Mouse (Mus musculus) intestine, embryonic 16.5 days (tissue): ENCODE measurements around the gene Ikzf4. TPM values are rescaled to one million over a fixed set of nuclear protein-coding genes. Genes with fewer than 3 reads are reported as not detected.
"Not testable (repeated sequence)": the region's sequence is repeated elsewhere in the genome, so short reads cannot be mapped to it uniquely, and the experiment has no call there.

ENCODE experiments used
- ATAC-seq: fragments of 200-750 bp; cut with Nextera tagmentation; 2 replicates; pipeline ENCODE4 v1.8.0; 2017; ENCODE audit warnings: moderate TSS enrichment, moderate library complexity
- H3K27ac ChIP-seq: fragments of 300-500 bp; sonication (generic); 2 replicates; pipeline ENCODE4 v1.5.1; 2014; ENCODE audit warnings: mild to moderate bottlenecking, low read length
- H3K27me3 ChIP-seq: fragments of 300-500 bp; sonication (generic); replicated peaks from 2 replicates; pipeline ENCODE4 v1.6.1; 2014; ENCODE audit warnings: low read length, control low read depth, mixed read lengths; ENCODE audit not compliant: control insufficient read depth, insufficient read depth
- H3K36me3 ChIP-seq: fragments of 300-500 bp; sonication (generic); 2 replicates; pipeline ENCODE4 v1.6.1; 2014; ENCODE audit warnings: low read length, control low read depth; ENCODE audit not compliant: control insufficient read depth, insufficient read depth
- H3K4me1 ChIP-seq: fragments of 300-500 bp; sonication (generic); 2 replicates; pipeline ENCODE4 v1.6.1; 2014; ENCODE audit warnings: low read length, control low read depth, mixed read lengths; ENCODE audit not compliant: control insufficient read depth, insufficient read depth
- H3K4me2 ChIP-seq: fragments of 300-500 bp; sonication (generic); 2 replicates; pipeline ENCODE4 v1.6.1; 2014; ENCODE audit warnings: low read depth, low read length, control low read depth
- H3K4me3 ChIP-seq: fragments of 300-500 bp; sonication (generic); 2 replicates; pipeline ENCODE4 v1.5.1; 2014; ENCODE audit warnings: mild to moderate bottlenecking, low read length
- H3K9ac ChIP-seq: fragments of 300-500 bp; sonication (generic); 2 replicates; pipeline ENCODE4 v1.6.1; 2014; ENCODE audit warnings: low read depth, low read length
- H3K9me3 ChIP-seq: fragments of 300-500 bp; sonication (generic); 2 replicates; pipeline ENCODE4 v1.6.1; 2016; ENCODE audit warnings: low read length, control low read depth; ENCODE audit not compliant: control insufficient read depth
- WGBS: fragments of 180-500 bp; shearing (Covaris S2); extraction: QIAGEN DNeasy Blood & Tissue Kit; methylation state at CpG from one replicate; pipeline ENCODE4 v1.1.7; 2014; 5-methylcytosine and 5-hydroxymethylcytosine counted together
- polyA plus RNA-seq: library from polyadenylated mRNA; unstranded; fragments of >200 nt; fragmentation: Nextera tagmentation; extraction: Ambion mirVana; gene quantifications from 2 replicates; pipeline ENCODE4 v1.2.1, GENCODE M21; 2015

Gene Ikzf4
- polyA plus RNA-seq, 1 experiment from 2014 or later: 1.6 TPM

DNA sequence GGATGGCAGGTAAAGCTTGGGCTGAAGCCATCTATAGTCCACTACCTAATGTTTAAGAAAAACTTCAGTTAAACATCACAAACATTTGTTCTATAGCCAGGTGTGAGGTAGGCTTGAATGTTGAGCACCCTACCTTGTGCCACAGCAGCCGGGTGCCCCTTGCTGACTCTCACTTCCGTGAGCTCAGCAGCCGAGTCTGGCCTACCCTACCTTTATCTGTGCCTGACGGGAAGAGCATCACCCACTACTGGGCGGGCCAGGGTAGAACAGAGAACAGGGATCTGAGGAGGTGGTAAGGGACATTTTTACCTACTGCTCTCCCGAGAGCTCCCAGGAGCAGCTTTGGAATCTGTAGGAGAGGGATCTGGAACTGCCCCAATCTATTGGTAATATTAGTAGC is 3.0 kb downstream of the Ikzf4 start:
- Histone ChIP-seq H3K4me2 (no peak overlapping the region), H3K27ac (no peak overlapping the region), H3K9me3 (no peaks in the 10 kb centered on the region), H3K27me3 (no peaks in the 10 kb centered on the region), H3K4me3 (no peak overlapping the region), H3K9ac (no peak overlapping the region), H3K36me3 (no peaks in the 10 kb centered on the region), H3K4me1 (peaks cover 7% of the 10 kb centered on the region)
- ATAC-seq: no peak
- WGBS: 89% methylated on average over 6 of the region's 6 CpGs

DNA sequence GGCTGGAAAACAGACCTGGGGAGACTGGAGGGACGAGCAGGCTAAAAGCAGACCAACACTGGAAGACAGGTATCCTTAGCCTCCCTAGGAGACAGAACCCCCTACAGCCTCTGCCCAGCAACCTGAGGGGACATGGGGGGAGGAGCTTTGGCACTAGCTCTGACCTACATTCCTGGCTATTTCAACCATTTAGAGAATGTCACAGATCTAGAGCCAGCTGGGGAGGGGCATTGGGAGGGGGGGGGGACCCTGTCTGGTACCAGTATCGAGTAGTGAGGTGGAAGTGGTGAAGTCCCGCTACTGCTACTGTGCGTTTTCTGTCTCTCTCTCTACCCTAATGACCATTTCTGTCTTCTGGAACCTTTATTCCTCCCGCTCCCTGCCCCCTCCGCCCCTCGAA is 3.9 kb downstream of the Ikzf4 start:
- H3K4me2 ChIP-seq: no peak overlapping the region
- H3K4me1 ChIP-seq: peaks cover 7% of the 10 kb centered on the region
- WGBS: 79% methylated on average over 7 of the region's 7 CpGs
- ATAC-seq: no peak
- H3K9me3 ChIP-seq: no peaks in the 10 kb centered on the region
- no peak overlapping the region for H3K27ac ChIP-seq
- no peaks in the 10 kb centered on the region for H3K27me3 ChIP-seq
- no peak overlapping the region for H3K9ac ChIP-seq
- no peak overlapping the region for H3K4me3 ChIP-seq
- no peaks in the 10 kb centered on the region for H3K36me3 ChIP-seq

DNA sequence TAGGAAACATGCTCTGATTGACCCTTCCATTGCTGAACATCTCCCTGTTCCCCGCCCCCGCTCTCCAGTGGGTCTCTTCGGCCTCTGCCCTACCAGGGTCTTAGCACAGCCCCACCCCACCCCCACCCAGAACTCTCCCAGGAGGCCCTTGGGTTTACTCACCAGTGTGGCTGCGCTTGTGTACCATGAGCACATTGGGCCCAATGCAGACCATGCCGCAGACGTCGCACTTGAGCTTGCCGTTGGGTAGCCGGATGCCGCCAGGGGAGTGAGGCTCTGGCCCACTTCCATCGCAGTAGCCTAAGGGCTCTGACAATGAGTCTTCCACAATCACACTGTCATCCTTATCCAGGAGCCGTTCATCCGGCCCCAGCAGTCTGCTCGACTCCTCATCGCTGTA is 4.9 kb downstream of the Ikzf4 start:
- WGBS: 93% methylated on average over 15 of the region's 15 CpGs

DNA sequence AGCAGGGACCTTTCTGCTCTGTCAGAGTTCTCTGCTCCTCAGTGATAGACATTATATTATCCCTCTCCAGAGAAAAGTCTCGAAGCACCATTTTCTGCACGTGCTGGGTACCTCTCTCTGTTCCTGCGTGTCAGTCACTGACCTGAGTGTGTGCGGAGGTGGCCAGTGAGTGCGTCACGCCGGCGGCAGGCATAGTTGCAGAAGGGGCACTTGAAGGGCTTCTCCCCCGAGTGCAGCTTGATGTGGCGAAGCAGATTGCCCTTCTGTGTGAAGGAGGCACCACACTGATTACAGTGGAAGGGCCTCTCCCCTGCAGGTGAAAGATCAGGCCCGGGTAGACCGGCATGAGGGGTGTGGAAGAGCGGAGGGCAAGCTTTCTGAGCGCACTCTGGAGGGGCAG is 5.8 kb downstream of the Ikzf4 start:
- no peaks in the 10 kb centered on the region for H3K36me3 ChIP-seq
- 88% methylated on average over 14 of the region's 14 CpGs for WGBS
- H3K9me3 ChIP-seq: no peaks in the 10 kb centered on the region
- ATAC-seq: no peak; the same call in 1 of the 2 replicates
- H3K9ac ChIP-seq: no peak overlapping the region
- H3K27me3 ChIP-seq: no peaks in the 10 kb centered on the region
- H3K4me3 ChIP-seq: no peak overlapping the region
- H3K4me1 ChIP-seq: no peaks in the 10 kb centered on the region
- no peak overlapping the region for H3K4me2 ChIP-seq
- no peak overlapping the region for H3K27ac ChIP-seq

More for the DNA sequence above, 4.9 kb downstream of the Ikzf4 start:
- H3K4me2 ChIP-seq: no peak overlapping the region
- H3K4me3 ChIP-seq: no peak overlapping the region
- ATAC-seq: no peak
- no peaks in the 10 kb centered on the region for H3K27me3 ChIP-seq
- no peak overlapping the region for H3K27ac ChIP-seq
- H3K4me1 ChIP-seq: 0 out of 2 replicates have a peak, but pooled peaks cover 2% of the 10 kb centered on the region
- no peaks in the 10 kb centered on the region for H3K9me3 ChIP-seq
- no peaks in the 10 kb centered on the region for H3K36me3 ChIP-seq
- H3K9ac ChIP-seq: no peak overlapping the region

DNA sequence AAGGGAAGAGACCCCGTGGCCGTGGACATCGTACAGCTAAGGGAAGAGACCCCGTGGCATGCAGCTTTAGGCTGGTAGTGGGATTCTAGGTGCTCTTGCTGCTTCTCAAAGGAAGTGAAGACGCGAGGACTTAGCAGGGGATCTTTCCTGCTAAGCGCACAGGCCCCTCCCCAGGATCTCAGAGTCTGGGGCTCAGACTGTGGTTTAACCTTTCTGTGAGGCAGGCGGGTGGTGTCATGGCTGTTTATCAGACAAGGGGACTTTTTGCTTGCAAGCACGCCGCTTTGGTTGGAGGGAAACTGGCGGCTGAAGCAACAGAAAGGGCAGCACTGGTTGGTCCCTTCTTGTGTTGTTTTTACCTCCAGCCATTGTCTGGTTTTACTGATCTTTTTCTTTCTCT is 8.8 kb downstream of the Ikzf4 start:
- H3K36me3 ChIP-seq: no peaks in the 10 kb centered on the region
- WGBS: 26% methylated on average over 11 of the region's 11 CpGs
- no peaks in the 10 kb centered on the region for H3K4me1 ChIP-seq
- no peak for ATAC-seq
- H3K9ac ChIP-seq: no peak overlapping the region
- H3K9me3 ChIP-seq: no peaks in the 10 kb centered on the region
- H3K4me3 ChIP-seq: no peak overlapping the region
- no peak overlapping the region for H3K4me2 ChIP-seq
- no peaks in the 10 kb centered on the region for H3K27me3 ChIP-seq
- H3K27ac ChIP-seq: no peak overlapping the region

DNA sequence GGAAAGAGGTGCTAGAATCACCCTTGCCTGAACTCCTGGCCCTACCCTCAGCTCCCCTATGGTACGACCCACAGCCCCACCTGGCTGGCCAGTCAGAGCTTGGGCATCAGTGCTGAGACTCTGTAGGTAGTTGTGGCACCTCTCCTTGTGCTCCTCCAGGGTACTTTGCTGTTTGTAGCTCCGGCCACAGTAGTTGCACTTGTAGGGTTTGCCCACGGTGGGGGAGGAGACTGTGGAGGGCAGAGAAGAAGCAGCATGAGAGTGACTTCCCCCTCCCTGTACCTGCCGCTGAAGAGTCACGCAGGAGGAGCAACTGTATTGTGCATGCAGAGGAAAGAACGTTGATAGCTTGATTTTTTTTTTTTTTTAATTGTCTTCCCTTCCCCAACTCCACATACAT is 9.2 kb downstream of the Ikzf4 start:
- Histone ChIP-seq H3K4me2 (no peak overlapping the region), H3K36me3 (no peaks in the 10 kb centered on the region), H3K4me1 (peaks cover 4% of the 10 kb centered on the region), H3K27me3 (no peaks in the 10 kb centered on the region), H3K9ac (no peak overlapping the region), H3K4me3 (no peak overlapping the region), H3K27ac (no peak overlapping the region), H3K9me3 (no peaks in the 10 kb centered on the region)
- WGBS: 56% methylated on average over 6 of the region's 6 CpGs
- no peak for ATAC-seq

DNA sequence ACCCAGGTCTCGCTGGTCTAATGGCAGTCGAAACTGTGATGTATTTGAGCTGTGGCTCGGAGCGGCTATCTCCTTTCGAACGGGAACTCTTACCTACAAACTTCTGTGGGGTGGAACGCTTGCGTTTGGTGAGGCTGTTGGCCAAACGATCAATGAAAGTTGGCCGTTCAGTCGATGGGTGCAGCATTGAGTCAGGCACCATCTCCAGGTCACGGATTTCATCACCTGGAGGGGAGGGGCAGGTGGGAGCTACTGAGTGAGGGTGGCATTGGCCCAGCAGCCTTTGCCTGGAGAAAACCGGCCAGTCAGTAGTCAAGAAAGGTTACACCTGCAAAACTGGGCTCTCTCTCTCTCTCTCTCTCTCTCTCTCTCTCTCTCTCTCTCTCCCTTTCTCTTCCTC is 10.1 kb downstream of the Ikzf4 start:
- ATAC-seq: no peak
- H3K4me1 ChIP-seq: peaks cover 5% of the 10 kb centered on the region
- 91% methylated on average over 13 of the region's 13 CpGs for WGBS
- no peak overlapping the region for H3K4me2 ChIP-seq
- no peak overlapping the region for H3K9ac ChIP-seq
- no peaks in the 10 kb centered on the region for H3K9me3 ChIP-seq
- H3K27me3 ChIP-seq: no peaks in the 10 kb centered on the region
- H3K36me3 ChIP-seq: no peaks in the 10 kb centered on the region
- H3K27ac ChIP-seq: no peak overlapping the region
- H3K4me3 ChIP-seq: no peak overlapping the region

DNA sequence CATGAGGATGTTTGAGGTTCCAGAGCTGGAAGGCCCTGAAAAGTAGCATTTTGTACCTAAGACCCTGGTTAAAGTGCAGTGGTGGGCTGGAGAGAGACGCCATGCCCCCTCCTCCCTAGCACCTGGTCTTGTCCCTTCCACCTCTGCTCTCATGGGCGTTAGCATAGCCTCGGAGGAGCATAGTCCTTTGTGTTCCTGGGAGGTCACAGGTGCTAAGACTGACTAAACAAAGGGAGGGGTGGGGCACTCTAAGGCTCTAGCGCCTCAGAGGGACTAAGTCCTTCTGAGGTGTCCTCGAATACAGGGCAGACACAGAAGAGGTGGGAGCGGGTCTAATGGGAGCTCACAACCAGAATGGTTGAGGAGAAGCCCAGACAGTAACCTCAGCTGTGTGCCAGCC is 14.2 kb downstream of the Ikzf4 start:
- peak; percentile 14; the same call in 1 of the 2 replicates for ATAC-seq
- WGBS: 15% methylated on average over 6 of the region's 6 CpGs
- H3K36me3 ChIP-seq: no peaks in the 10 kb centered on the region

DNA sequence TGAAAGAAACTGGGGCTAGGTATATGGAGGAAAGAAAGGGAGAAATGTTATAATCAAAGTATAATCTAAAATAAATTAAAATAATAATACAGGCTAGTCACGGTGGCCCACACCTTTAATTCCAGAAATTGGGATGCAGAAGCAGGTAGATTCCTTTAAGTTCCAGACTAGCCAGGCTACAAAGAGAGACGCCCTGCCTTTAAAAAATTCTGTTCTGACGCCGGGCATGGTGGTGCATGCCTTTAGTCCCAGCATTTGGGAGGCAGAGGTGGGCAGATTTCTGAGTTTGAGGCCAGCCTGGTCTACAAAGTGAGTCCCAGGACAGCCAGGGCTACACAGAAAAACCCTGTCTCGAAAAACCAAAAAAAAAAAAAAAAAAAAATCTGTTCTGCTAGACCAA is 15.5 kb downstream of the Ikzf4 start:
- ATAC-seq, H3K9me3 ChIP-seq: not testable (repeated sequence)
- WGBS: 91% methylated on average over 5 of the region's 5 CpGs

More for the DNA sequence above, 14.2 kb downstream of the Ikzf4 start:
- Histone ChIP-seq H3K9ac (0 out of 2 replicates have a peak overlapping the region, but pooled peaks have one; percentile 4), H3K27me3 (no peaks in the 10 kb centered on the region), H3K4me1 (peaks cover 5% of the 10 kb centered on the region), H3K9me3 (no peaks in the 10 kb centered on the region), H3K4me3 (no peak overlapping the region), H3K4me2 (no peak overlapping the region), H3K27ac (no peak overlapping the region)

DNA sequence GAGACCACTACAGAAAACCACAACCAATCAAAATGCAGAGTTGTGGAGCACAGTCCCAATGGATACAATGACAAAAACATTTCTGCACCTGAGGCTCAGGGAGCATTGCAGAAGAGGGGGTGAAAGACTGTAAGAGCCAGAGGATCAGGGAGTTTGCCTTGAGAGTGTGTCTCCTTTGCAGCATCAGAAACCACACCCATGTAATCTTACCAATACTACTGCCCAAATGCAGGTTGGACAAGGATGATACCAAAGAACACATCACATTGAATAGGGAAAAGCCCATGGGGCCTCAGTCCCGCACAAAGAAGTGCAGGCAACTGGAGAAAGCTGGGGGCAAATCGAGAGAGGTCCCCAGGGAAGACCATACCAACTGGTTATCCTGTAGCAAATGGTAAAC is 16.0 kb downstream of the Ikzf4 start:
- WGBS: 78% methylated on average over 2 of the region's 2 CpGs
- H3K4me3 ChIP-seq: no peak overlapping the region
- no peak for ATAC-seq
- H3K27ac ChIP-seq: no peak overlapping the region
- peaks cover 14% of the 10 kb centered on the region for H3K4me1 ChIP-seq
- no peaks in the 10 kb centered on the region for H3K27me3 ChIP-seq
- H3K9me3 ChIP-seq: no peaks in the 10 kb centered on the region
- no peaks in the 10 kb centered on the region for H3K36me3 ChIP-seq
- no peak overlapping the region for H3K9ac ChIP-seq
- no peak overlapping the region for H3K4me2 ChIP-seq

More for the DNA sequence above, 15.5 kb downstream of the Ikzf4 start:
- H3K9ac ChIP-seq, H3K36me3 ChIP-seq, H3K4me2 ChIP-seq, H3K27me3 ChIP-seq, H3K4me3 ChIP-seq, H3K4me1 ChIP-seq, H3K27ac ChIP-seq: not testable (repeated sequence)
